Mouse (Mus musculus) bone marrow macrophage, adult 2 months (primary cell): Measurements from ENCODE around the gene Hopx.

Source experiments
- CTCF ChIP-seq: IDR thresholded peaks from 2 replicates; pipeline ENCODE4 v1.5.1; 2012; ENCODE audit warnings: low read depth, mild to moderate bottlenecking, low read length, moderate library complexity
- POLR2A ChIP-seq: IDR thresholded peaks from 2 replicates; pipeline ENCODE4 v1.6.1; 2012; ENCODE audit warnings: mild to moderate bottlenecking, low read depth, low read length, borderline replicate concordance

DNA sequence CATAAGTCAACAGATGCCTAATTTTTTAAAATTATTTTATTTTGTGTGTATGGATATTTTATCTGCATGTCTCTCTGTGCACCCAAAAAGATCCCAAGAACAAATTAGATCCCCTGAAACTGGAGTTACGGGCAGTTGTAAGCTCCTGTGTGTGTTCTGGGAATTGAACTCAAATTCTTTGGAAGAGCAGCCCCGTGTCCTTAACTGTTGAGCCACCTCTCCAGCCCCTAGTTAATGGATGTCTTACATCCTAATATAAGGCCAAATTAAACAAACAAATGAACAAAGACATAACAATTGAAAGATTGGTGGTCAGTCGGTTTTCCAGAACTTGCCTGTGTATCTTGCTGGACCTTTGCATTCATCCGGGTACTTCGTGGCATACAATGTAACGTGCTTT, 6.1 kb downstream of the Hopx start:
- TF ChIP-seq CTCF (no peak), POLR2A (no peak)
